Mouse (Mus musculus): ENCODE measurements around the gene Il1r1.

Gene Il1r1

DNA sequence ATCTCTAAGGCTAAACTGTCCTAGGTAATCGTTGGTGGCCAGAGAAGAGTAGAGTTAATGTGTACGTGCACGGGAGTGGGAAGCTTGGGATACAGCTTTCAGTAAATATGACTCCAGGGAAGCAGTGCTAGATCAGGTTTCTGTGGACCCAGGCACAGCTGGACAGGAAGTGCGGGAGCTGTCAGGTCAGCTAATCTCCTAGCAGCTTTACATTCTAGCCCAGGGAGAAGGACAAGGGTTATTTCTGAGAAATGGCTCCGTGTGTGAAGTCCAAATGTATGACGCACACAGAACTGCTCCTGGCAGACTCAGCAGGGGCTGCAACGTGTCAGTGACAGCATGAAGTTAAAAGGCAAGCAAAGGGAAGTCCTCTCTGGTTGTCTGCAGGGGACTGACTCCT, 8.3 kb downstream of the Il1r1 start:
- DNase-seq: no peak

DNA sequence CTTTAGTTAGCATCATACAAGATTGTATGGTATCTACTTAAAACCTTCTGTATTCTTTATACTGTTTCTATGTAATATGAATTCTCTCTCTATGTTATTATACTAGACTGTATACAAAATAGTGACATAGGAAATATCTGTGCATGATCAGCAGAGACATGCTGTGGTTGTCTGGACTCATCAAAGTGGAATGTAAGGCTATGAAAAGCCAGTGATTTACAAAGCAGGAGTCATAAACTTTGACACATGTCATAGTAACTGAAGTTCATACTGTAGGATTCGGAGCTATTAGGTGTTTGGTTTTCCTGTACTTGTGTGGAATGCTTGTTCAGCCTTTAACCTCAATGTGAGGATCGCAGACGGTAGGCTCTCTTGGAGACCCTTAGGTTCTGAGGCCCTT, 8.7 kb downstream of the Il1r1 start:
- no peak for DNase-seq

- DNase-seq: no peak
Observed at GRCm38 (mm10) chr1:40235597-40236249, 10.8 kb downstream of the Il1r1 start.

- DNase-seq: peak in 1 of 2 experiments; percentile 6
Observed at GRCm38 (mm10) chr1:40236694-40237093, 11.8 kb downstream of the Il1r1 start.

- DNase-seq: no peak
Observed at GRCm38 (mm10) chr1:40237094-40237493, 12.2 kb downstream of the Il1r1 start.

GRCm38 (mm10) chr1:40240353-40241092, 15.6 kb downstream of the Il1r1 start:
- no peak for DNase-seq

- no peak for DNase-seq
Observed at GRCm38 (mm10) chr1:40242717-40243116, 17.8 kb downstream of the Il1r1 start.

GRCm38 (mm10) chr1:40243561-40243998, 18.7 kb downstream of the Il1r1 start:
- no peak for DNase-seq

DNA sequence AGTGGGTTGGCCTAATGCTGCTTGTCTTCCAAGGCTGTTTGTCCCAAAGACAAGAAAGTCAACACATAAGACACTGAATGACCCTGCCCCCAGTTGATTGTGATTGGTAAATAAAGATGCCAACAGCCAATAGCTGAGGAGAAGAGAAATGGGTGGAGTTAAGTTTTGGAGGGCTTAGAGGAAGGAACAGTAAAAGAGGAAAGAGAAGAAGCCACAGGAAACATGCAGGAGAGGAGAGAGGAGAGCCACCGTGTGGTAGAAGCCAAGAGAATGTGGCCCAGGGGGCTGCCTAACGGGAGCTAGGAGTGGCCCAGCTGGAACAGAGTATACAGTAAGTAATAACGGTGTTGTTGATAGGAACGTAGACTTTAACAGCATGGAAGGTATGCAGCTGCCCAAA, 25.5 kb downstream of the Il1r1 start:
- DNase-seq: no peak

DNA sequence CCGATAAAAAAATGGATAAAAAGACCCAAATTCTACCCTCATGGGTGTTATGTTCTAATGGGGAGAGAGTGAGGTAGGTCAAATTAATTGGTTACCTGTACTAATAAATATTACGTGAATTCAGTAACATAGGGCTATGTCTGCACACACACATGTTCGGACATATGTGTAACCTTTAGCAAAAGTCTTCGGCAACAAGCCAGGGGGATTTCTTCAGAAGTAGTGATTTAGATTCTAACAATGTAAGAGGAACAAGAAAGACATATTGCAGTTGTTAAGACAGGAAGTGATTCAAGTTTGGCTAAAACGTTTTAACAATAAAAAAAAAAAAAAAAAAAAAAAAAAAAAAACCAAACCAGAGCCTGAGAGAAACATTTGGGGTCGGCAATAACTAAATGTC, 27.6 kb downstream of the Il1r1 start:
- DNase-seq: no peak

DNA sequence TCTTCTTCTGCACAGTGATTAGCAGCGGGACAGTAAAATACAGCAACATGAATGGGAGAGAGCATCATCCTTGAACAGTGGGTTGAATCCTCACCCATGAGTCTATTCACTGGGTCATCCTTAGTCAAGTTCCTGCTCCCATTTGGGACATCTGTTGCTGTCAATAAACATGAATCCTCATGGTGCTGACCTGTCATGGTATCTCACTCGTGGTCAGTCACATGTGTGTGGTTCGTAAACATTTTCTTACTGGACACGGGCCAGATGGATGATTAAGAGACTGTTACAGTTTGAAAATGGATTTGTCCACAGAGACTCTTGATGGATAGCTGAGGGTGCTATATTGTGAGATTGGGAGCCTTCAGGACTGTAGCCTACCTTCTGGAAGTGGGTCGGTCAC, 29.1 kb downstream of the Il1r1 start:
- no peak for DNase-seq

DNA sequence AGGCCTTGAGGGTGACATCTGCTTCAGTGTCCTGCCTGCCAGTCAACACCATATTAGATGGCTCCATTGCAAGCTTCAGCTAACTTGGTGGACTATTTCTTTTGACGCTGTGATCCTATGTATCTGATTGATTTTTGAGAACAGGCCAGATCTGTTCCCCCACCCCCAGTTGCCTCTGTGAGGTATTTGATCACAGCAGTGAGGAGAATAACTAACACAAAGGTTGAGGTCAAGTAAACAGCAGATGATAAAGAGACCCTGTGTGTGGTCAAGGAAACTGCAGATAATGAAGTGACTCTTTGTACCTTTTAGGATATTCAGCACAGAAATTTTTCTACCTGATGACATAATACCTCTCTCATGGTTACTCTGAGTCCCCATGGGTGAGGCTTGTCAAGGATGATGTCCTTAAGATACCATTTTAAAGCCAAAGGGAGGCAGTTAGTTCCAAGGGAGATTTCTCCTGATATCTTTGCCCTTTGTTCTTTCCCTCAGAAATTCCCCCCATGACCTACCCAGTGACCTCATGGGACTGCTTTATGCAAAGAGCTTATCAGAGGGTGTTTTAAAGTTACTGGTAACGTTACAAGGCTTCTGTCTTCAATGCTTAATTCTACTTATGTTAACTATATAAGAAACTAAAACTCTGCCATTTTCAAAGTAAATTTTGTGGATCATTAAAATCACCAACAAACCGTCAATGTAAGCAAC, 29.6 kb downstream of the Il1r1 start:
- DNase-seq: no peak

DNA sequence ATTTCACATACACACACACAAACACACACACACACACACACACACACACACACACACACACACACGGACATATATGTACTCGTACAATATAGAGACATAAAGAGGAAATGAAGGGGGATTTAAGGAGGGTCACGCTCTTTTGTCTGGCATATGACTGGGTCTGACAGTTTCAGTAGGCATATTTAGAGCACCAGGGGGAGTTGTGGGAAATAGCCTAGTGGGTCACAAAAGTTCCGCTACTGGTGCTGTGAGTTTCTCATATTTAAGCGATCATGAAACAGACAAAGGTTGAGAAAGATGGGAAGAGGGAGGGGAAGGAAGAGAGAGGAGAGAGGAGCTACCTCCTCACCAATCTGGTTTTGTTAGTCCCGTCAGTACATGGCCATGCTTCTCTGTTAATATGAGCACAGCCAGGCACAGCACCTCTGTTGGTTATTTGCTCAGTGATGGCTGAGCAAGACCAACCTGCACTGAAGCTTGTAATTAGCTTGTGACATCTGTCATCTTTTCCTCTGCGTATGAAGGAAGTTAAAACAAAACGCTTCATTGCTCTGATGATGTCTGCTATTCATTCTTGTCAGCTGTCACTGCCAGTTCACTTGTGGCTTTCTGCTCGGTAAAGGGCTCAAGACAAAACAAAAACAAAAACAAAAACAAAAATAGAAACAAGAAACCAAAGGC, 37.7 kb downstream of the Il1r1 start:
- DNase-seq: no peak

DNA sequence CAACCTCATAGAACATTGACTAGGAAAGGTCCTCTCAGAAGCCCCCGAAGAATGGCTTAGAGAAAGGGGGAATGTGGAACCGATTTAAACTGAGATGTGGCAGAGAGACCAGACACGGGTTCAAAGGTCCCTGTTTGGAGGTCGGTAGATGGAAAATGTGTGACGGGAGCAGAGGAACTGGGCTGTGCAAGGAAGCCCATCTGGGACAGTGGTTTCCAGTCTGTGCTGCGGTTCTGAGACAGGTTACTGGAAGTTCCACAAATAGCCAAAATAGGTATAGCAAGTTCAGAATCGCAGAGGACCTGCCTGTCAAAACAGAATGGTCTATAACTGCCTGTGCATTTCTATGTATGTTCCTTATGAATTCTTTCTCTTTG, 38.2 kb downstream of the Il1r1 start:
- no peak for DNase-seq

GRCm38 (mm10) chr1:40263679-40264078, 38.8 kb downstream of the Il1r1 start:
- no peak for DNase-seq

GRCm38 (mm10) chr1:40265301-40265835, 40.5 kb downstream of the Il1r1 start:
- DNase-seq: no peak

GRCm38 (mm10) chr1:40266431-40267260, 41.8 kb downstream of the Il1r1 start:
- peak; percentile 84 for DNase-seq

GRCm38 (mm10) chr1:40267846-40268245, 43.0 kb downstream of the Il1r1 start:
- DNase-seq: peak; percentile 67 to 71

DNA sequence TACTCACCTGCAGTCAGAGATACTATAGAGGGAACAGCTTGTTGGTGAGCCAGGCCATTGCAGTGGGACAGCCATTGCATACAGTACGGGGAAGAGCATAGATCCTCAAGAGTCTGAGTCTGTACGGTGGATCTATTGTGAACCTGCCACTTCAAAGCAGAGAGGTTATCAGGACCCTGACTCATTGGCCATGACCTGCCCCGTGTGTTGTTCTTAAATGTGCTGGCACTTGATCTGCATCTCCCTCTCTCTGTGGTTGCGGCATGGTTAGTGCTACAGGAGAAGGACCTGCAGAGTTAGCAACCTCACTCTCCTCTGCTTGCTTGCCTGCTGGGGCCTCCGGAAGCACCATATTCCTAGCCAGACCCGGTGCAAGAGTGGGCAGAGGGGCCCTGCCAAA, 43.7 kb downstream of the Il1r1 start:
- DNase-seq: no peak

DNA sequence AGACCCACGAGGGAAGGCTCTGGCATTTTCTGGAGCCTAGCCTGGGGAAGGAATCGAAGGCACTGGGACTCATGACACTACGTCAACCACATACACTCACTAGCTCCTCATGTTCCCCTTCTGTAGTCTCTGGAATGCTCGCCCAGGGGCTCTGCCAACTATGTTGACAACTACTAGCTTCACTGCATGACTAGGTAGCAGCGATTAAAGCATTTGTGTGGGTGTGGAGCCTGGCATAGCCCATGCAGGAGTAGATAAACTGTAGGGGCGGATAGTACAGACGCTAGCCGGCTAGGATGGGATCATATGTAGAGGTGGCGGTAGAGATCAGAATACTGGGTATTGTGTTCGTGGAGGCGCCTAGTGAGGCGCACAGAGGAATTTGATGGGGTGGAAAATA, 45.5 kb downstream of the Il1r1 start:
- DNase-seq: no peak

- DNase-seq: no peak
Observed at GRCm38 (mm10) chr1:40271052-40271451, 46.2 kb downstream of the Il1r1 start.

GRCm38 (mm10) chr1:40271486-40272055, 46.7 kb downstream of the Il1r1 start:
- no peak for DNase-seq

Measured in cerebellum, postnatal 10 days (tissue).